Mouse (Mus musculus): ENCODE measurements around the gene Vmo1. TPM values are rescaled to one million over a fixed set of nuclear protein-coding genes. Genes with fewer than 3 reads are reported as not detected.

Vmo1 gene
- polyA plus RNA-seq, 1 experiment = not detected

GRCm38 (mm10) chr11:70465211-70465610 is 49.2 kb downstream of the Vmo1 start:
- Histone ChIP-seq H3K4me1 (ENCODE audit: control insufficient read depth, insufficient read depth, low read length) (no peaks in the 10 kb centered on the region), H3K27me3 (ENCODE audit: control insufficient read depth, insufficient read depth, low read length) (no peaks in the 10 kb centered on the region), H3K27ac (ENCODE audit: insufficient read depth, low read length) (no peak overlapping the region), H3K4me3 (replicated peaks; ENCODE audit: insufficient read depth, low read depth, low read length) (no peak overlapping the region)
- 33% methylated on average over 16 of the region's 16 CpGs for WGBS
- no peak for DNase-seq
- TF ChIP-seq CTCF (IDR thresholded peaks at IDR 0.05; ENCODE audit: borderline replicate concordance, insufficient read depth, low read depth, low read length) (no peak), POLR2A (IDR thresholded peaks at IDR 0.05; ENCODE audit: borderline replicate concordance, insufficient read depth, low read length) (no peak)

- H3K27me3 ChIP-seq (ENCODE audit: control insufficient read depth, insufficient read depth, low read length) = no peaks in the 10 kb centered on the region
- no peak for TF ChIP-seq CTCF (IDR thresholded peaks at IDR 0.05; ENCODE audit: borderline replicate concordance, insufficient read depth, low read depth, low read length)
- no peak for TF ChIP-seq POLR2A (IDR thresholded peaks at IDR 0.05; ENCODE audit: borderline replicate concordance, insufficient read depth, low read length)
- no peak for DNase-seq
- H3K4me1 ChIP-seq (ENCODE audit: control insufficient read depth, insufficient read depth, low read length) = 0 out of 2 replicates have a peak, but pooled peaks cover 3% of the 10 kb centered on the region
- 82% methylated on average over 5 of the region's 5 CpGs for WGBS
- H3K4me3 ChIP-seq (replicated peaks; ENCODE audit: insufficient read depth, low read depth, low read length) = no peak overlapping the region
- no peak overlapping the region for H3K27ac ChIP-seq (ENCODE audit: insufficient read depth, low read length)
Measured at GRCm38 (mm10) chr11:70463970-70464369, 50.4 kb downstream of the Vmo1 start.

Other genes starting within 250 kb of the Vmo1 start
- gene Alox12e, start 192.0 kb downstream of the Vmo1 start, polyA plus RNA-seq (2012; rRNA removed) = not detected in 2 replicates
- gene Alox15, start 162.6 kb downstream of the Vmo1 start, polyA plus RNA-seq (2012; rRNA removed) = 0.05 TPM in 1 of 2 replicates, not detected in the other
- 18.3 and 20.1 TPM in 2 replicates for gene Pelp1, start 104.6 kb downstream of the Vmo1 start, polyA plus RNA-seq (2012; rRNA removed)
- 70.5 and 79.7 TPM in 2 replicates for gene Arrb2, start 82.0 kb downstream of the Vmo1 start, polyA plus RNA-seq (2012; rRNA removed)
- gene Med11, start 62.7 kb downstream of the Vmo1 start, polyA plus RNA-seq (2012; rRNA removed) = 20.4 and 20.5 TPM in 2 replicates
- gene Zmynd15, start 55.2 kb downstream of the Vmo1 start, polyA plus RNA-seq (2012; rRNA removed) = 0.21 and 0.25 TPM in 2 replicates
- 1.8 and 2.6 TPM in 2 replicates for gene Cxcl16, start 54.6 kb downstream of the Vmo1 start, polyA plus RNA-seq (2012; rRNA removed)
- gene Tm4sf5, start 9.4 kb downstream of the Vmo1 start, polyA plus RNA-seq (2012; rRNA removed) = 0.54 TPM in 2 replicates
- 0.11 TPM in 1 of 2 replicates, not detected in the other for gene Gltpd2, start 4.6 kb upstream of the Vmo1 start, polyA plus RNA-seq (2012; rRNA removed)
- 319 TPM in 2 replicates for gene Psmb6, start 10.8 kb upstream of the Vmo1 start, polyA plus RNA-seq (2012; rRNA removed)
- not detected in 2 replicates for gene Gm40193, start 18.3 kb upstream of the Vmo1 start, polyA plus RNA-seq (2012; rRNA removed)
- gene Pld2, start 25.4 kb upstream of the Vmo1 start, polyA plus RNA-seq (2012; rRNA removed) = 19.2 and 21.3 TPM in 2 replicates
- gene Mink1, start 48.3 kb upstream of the Vmo1 start, polyA plus RNA-seq (2012; rRNA removed) = 222 and 224 TPM in 2 replicates
- gene 4930544D05Rik, start 101.2 kb upstream of the Vmo1 start, polyA plus RNA-seq (2012; rRNA removed) = not detected in 2 replicates
- gene Chrne, start 104.6 kb upstream of the Vmo1 start, polyA plus RNA-seq (2012; rRNA removed) = 0.10 and 0.25 TPM in 2 replicates
- not detected in 2 replicates for gene Gp1ba, start 124.5 kb upstream of the Vmo1 start, polyA plus RNA-seq (2012; rRNA removed)
- 143 and 152 TPM in 2 replicates for gene Rnf167, start 132.6 kb upstream of the Vmo1 start, polyA plus RNA-seq (2012; rRNA removed)
- gene Slc25a11, start 132.9 kb upstream of the Vmo1 start, polyA plus RNA-seq (2012; rRNA removed) = 184 and 191 TPM in 2 replicates
- 289 and 305 TPM in 2 replicates for gene Pfn1, start 140.0 kb upstream of the Vmo1 start, polyA plus RNA-seq (2012; rRNA removed)
- 35.0 and 35.9 TPM in 2 replicates for gene Eno3, start 142.6 kb upstream of the Vmo1 start, polyA plus RNA-seq (2012; rRNA removed)
- 84.3 and 93.2 TPM in 2 replicates for gene Spag7, start 154.8 kb upstream of the Vmo1 start, polyA plus RNA-seq (2012; rRNA removed)
- gene Camta2, start 173.5 kb upstream of the Vmo1 start, polyA plus RNA-seq (2012; rRNA removed) = 108 TPM in 2 replicates
- gene Inca1, start 185.5 kb upstream of the Vmo1 start, polyA plus RNA-seq (2012; rRNA removed) = 4.0 and 4.6 TPM in 2 replicates
- gene Kif1c, start 185.9 kb upstream of the Vmo1 start, polyA plus RNA-seq (2012; rRNA removed) = 55.9 and 65.6 TPM in 2 replicates
- 10.4 and 11.1 TPM in 2 replicates for gene Zfp3, start 249.6 kb upstream of the Vmo1 start, polyA plus RNA-seq (2012; rRNA removed)

All from cerebellum, adult 2 months (tissue).